Mouse (Mus musculus): Measurements from ENCODE around the gene Lrpap1. TPM values are rescaled to one million over a fixed set of nuclear protein-coding genes. Genes with fewer than 3 reads are reported as not detected.

Gene Lrpap1
- total RNA-seq, 1 experiment from 2014 or later, result 29.7 TPM

GRCm38 (mm10) chr5:35131237-35131636 lies 25.7 kb upstream of the Lrpap1 start:
- ATAC-seq (ENCODE audit: extremely low read depth, insufficient number of reproducible peaks, low FRiP score, poor library complexity, severe bottlenecking), result no peak

GRCm38 (mm10) chr5:35129767-35130191 lies 24.2 kb upstream of the Lrpap1 start:
- ATAC-seq (ENCODE audit: extremely low read depth, insufficient number of reproducible peaks, low FRiP score, poor library complexity, severe bottlenecking), result peak; percentile 5; the same call in 1 of the 2 replicates

- no peak for ATAC-seq (ENCODE audit: extremely low read depth, insufficient number of reproducible peaks, low FRiP score, poor library complexity, severe bottlenecking)
Observed at GRCm38 (mm10) chr5:35129208-35129607, 23.6 kb upstream of the Lrpap1 start.

GRCm38 (mm10) chr5:35120024-35120423 lies 14.5 kb upstream of the Lrpap1 start:
- ATAC-seq (ENCODE audit: extremely low read depth, insufficient number of reproducible peaks, low FRiP score, poor library complexity, severe bottlenecking), result no peak

DNA sequence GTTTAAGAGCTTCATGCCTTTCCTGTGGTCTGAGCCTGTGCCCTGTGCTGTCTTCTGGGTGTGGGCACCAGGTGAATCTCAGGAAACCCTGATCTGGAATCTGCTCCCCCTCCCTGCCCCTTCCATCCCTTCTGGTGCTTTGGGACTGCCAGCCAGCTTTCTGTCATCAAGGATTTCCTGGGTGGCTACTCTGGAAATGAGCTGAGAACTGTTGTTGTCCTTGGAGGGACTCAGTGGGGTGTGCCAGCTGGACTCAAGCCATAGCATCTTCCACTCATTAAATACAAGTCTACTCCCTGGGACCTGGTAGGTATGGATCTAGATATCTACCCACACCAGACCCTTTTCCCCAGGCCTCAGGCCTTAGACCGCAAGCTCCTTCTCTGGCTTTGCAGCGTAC lies 12.9 kb upstream of the Lrpap1 start:
- ATAC-seq (ENCODE audit: extremely low read depth, insufficient number of reproducible peaks, low FRiP score, poor library complexity, severe bottlenecking), result no peak

GRCm38 (mm10) chr5:35117633-35118032 lies 12.1 kb upstream of the Lrpap1 start:
- no peak for ATAC-seq (ENCODE audit: extremely low read depth, insufficient number of reproducible peaks, low FRiP score, poor library complexity, severe bottlenecking)

GRCm38 (mm10) chr5:35116002-35116401 lies 10.4 kb upstream of the Lrpap1 start:
- no peak for ATAC-seq (ENCODE audit: extremely low read depth, insufficient number of reproducible peaks, low FRiP score, poor library complexity, severe bottlenecking)

GRCm38 (mm10) chr5:35112444-35112843 lies 6.9 kb upstream of the Lrpap1 start:
- ATAC-seq (ENCODE audit: extremely low read depth, insufficient number of reproducible peaks, low FRiP score, poor library complexity, severe bottlenecking), result no peak

DNA sequence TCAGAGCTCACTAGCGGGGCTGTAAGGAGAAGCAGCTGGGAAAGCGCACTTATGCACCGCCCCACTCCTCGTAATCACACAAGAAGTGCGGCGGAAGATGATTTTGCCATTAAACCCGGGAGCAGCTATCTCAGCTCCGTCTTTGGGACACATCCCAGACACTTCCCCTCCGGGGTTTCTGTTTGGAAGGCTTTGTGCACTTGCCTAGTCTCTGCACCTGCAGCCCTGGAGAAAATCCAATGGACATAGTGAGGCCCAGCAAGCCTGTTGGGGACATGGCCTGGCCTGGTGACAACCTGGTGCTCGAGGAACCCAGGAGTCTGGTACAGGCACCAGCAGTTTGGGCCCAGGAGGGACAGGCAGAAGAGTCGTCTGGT lies 344 bp upstream of the Lrpap1 start:
- ATAC-seq (ENCODE audit: extremely low read depth, insufficient number of reproducible peaks, low FRiP score, poor library complexity, severe bottlenecking), result no peak

DNA sequence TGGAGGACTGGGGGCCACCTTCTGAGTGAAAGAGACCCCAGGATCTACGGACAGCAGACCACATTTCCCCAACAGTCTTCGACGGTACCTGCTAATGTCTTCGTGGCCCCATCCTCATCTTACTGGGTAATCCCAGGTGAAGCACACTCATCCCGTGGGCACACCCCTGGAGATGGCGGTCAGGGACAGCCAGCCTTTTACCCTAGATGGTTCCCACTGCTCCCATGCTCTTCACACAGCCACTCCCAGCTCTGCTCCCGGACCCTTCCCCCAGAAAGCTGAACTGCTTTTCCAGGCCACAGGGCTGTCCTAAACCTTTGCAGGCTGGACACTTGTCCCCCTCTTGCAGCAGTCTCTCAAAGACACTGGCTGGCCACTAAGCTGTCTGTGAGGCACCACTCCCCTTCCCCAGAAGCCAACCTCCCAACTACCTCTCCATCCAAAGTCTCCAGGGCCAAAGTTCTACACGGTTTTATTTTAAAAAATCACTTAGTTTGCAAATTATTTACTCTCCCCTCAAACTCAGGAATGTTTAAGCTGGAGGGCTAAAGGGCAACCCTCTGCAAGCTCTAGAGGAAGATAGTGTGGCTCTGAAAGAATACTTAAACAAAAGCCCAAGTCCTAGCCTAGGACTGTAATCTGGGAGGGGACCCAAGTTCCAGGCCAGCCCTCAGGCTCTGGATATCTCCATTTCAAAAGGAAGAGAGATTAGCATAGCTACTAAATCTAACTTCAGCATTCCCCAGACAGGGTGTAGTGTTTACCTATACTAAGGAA lies 1.2 kb downstream of the Lrpap1 start:
- ATAC-seq (ENCODE audit: extremely low read depth, insufficient number of reproducible peaks, low FRiP score, poor library complexity, severe bottlenecking), result no peak

- ATAC-seq (ENCODE audit: extremely low read depth, insufficient number of reproducible peaks, low FRiP score, poor library complexity, severe bottlenecking), result no peak
Observed at GRCm38 (mm10) chr5:35103528-35103927, 2.0 kb downstream of the Lrpap1 start.

- no peak for ATAC-seq (ENCODE audit: extremely low read depth, insufficient number of reproducible peaks, low FRiP score, poor library complexity, severe bottlenecking)
Observed at GRCm38 (mm10) chr5:35103086-35103485, 2.5 kb downstream of the Lrpap1 start.

DNA sequence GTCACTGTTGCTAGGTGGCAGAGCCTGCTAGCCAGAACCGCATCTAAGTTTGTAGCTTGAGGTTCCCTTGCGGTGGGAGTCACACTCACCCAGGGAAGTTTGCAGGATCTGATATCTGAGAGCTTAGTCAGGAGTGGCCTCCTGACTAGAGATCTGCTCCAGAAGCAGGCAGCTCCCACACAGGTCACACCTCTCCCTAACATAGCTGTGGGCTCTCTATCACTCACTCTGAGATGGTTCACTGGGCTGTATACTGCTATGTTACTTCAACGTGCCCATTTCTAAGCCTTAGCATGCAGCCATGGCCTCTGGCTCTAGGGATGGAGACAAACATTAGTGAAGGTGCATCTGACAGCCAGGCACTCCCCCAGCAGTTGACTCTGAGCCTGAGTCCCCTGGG lies 13.9 kb downstream of the Lrpap1 start:
- no peak for ATAC-seq (ENCODE audit: extremely low read depth, insufficient number of reproducible peaks, low FRiP score, poor library complexity, severe bottlenecking)

- no peak for ATAC-seq (ENCODE audit: extremely low read depth, insufficient number of reproducible peaks, low FRiP score, poor library complexity, severe bottlenecking)
Observed at GRCm38 (mm10) chr5:35089614-35089963, 16.0 kb downstream of the Lrpap1 start.

DNA sequence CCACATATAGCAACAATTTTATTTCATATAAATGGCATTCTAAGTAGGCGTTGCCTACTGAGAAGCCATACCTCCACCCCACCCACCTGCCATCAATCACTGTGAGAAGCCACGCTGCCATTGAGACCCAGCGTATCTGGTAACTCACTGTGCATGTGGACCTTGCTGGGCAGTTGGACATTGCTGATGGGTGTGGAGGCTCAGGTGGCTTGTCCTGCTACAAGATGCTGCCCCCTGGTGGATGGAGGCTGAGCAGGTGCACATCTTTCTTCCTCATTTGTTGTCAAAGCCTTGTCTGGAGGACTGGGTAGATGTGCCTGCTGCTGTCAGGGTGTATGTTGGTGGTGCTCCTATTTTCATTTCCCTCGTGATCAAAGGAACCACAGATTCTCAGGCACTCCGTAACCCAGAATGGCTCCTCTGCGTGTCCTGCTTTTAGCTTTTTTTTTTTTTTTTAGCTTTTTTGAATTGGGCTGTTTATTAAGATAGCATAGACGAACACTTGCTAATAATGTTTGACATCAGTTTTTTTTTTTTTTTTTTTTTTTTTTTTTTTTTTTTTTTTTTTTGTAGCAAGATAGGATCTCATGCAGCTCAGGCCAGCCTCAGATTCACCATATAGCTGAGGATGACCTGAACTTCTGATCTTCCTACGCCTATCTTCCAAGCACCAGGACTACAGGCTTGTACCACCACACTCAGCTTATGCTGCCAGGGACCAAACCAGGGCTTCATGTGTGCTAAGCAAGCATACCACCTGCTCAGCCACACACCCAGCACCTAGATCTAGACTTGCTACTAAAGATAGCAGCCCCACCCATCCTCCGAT lies 16.6 kb downstream of the Lrpap1 start:
- ATAC-seq (ENCODE audit: extremely low read depth, insufficient number of reproducible peaks, low FRiP score, poor library complexity, severe bottlenecking), result peak; percentile 27; the same call in 1 of the 2 replicates

DNA sequence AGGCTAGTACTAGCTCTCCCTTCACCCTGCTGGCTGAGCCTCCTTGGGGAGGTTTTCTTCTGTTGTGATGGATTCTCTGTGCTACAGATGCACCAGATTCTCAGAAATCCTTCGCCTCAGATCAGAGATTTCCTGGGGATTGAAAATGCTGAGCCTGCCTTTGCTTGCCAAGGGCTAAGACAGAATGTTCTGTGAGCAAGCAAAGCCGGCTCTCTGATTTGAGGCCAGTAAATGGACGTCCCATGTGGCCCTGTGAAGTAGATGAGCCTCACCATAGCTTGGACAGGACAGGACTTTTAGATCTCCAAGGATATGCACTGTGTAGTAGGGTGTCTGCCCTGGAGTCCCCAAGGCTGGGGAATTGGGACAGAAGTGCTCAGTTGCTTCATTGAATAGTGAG lies 20.7 kb downstream of the Lrpap1 start:
- ATAC-seq (ENCODE audit: extremely low read depth, insufficient number of reproducible peaks, low FRiP score, poor library complexity, severe bottlenecking), result no peak

DNA sequence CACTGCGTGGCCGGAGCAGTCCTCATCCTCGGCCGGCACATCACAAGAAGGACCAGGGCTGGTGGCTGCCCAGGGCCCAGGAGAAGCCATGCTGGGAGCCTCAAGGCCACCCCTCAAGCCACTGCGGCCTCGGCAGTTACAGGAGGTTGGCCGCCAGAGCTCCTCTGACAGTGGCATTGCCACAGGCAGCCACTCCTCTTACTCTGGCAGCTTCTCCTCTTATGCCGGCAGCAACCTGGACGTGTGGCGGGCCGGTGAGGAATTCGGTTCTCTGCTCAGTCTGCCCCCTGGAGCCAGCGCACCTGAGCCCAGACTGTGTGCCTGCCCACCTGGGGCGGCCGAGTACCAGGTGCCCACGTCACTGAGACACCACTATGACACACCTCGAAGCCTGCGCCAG lies 26.5 kb downstream of the Lrpap1 start:
- ATAC-seq (ENCODE audit: extremely low read depth, insufficient number of reproducible peaks, low FRiP score, poor library complexity, severe bottlenecking), result no peak

DNA sequence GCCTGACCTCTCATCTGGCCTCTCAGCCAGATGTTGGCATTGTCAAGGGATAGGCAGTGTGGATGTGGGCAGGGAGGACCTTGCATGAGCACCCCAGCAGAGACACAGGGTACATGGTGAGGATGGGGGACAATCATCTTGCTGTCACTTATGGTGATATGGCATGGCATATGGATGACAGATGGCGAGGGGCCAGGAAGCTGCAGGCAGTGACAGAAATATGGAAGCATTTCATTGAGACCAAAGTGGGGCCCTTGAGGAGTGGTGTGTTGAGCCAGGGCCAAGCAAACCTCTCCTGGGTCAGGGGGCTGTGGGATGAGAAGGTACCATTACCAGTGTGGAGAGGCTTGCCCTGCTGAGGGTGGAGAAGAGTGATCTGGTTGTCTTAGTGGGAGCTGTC lies 29.2 kb downstream of the Lrpap1 start:
- no peak for ATAC-seq (ENCODE audit: extremely low read depth, insufficient number of reproducible peaks, low FRiP score, poor library complexity, severe bottlenecking)

DNA sequence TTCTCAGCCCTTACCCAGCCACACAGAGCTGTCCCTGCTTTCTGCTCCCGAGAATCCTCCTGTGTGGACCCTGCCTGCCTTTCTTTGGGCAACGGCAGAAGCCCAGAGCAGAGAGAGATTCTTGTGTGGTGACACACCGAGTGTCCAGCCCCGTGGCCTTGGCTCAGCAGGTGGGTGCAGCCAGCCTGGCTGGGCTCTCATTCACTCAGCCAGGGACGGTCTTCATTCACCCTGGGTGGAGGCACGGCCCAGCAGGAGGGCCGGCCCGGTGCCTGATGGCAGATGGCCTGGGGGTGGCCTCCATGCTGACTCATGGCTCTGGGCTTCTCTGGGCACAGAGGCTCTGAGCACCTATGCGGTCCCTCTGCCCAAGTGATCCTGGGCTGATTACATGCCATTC lies 31.6 kb downstream of the Lrpap1 start:
- ATAC-seq (ENCODE audit: extremely low read depth, insufficient number of reproducible peaks, low FRiP score, poor library complexity, severe bottlenecking), result no peak

GRCm38 (mm10) chr5:35073235-35073634 lies 32.3 kb downstream of the Lrpap1 start:
- ATAC-seq (ENCODE audit: extremely low read depth, insufficient number of reproducible peaks, low FRiP score, poor library complexity, severe bottlenecking), result no peak
